Mouse (Mus musculus) frontal cortex, postnatal 14 days (tissue): Measurements from ENCODE around the gene Mcm5.

Source experiments
- DNase-seq, 2 experiments: peaks; one replicate each; pipeline ENCODE4 v3.0.0; 2022; ENCODE audit warnings: low spot score in 2 of 2

Gene Mcm5

GRCm38 (mm10) chr8:75157471-75158230 is 48.3 kb downstream of the Mcm5 start:
- no peak for DNase-seq

DNA sequence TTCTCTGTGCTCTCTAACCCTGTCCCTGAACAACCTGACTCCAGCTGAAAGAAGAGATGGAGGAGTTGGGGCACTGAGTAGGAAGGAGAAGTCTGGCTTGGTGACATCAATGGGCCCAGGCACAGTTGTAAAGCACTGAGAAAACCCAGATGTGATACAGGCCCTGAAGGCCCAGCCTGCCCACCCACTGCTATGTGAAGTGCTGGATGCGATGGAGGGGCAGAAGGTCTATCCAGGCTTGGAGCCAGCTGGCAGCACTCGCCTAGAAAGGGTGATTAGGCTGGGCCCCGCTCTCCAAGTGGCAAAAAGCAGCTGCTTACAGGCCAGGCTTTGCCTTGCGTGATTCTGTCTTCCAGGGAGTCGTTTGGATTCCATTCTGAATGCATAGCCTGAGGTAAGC is 60.0 kb downstream of the Mcm5 start:
- DNase-seq = no peak

DNA sequence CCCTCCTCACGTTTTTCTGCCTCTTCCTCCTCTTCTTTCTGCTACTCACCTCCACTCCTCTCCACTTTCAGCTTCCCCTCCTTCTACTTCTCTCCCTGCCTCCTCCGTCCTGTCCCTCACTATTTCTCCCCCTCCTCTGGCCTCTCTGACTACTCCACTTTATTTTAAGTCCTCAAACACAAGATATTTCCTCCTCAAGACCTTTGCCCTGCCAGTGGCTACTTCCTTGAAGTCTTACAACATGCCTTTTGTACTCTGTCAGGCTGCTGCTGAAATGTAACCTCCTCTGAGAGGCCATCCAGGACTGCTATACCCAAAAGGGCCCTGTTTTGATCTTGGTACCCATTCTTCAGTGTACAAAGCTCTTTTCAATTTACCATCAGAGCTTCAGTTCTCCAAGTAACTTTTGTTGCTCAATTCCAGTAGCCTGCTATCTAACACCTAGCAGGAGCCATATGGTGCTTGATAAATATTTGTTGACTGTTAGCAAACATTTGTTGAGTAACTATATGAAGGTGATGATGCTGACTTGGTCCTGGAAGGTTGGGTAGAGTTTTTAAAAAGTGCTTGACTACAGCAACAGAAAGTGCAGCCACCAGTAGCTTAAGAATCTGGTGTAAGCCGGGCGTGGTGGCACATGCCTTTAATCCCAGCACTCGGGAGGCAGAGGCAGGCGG is 62.8 kb downstream of the Mcm5 start:
- no peak for DNase-seq
